Mouse (Mus musculus) thymus, adult 2 months (tissue): Measurements from ENCODE around the gene Gm2237. TPM values are rescaled to one million over a fixed set of nuclear protein-coding genes. Genes with fewer than 3 reads are reported as not detected.
"Not testable (repeated sequence)": the region's sequence is repeated elsewhere in the genome, so short reads cannot be mapped to it uniquely, and the experiment has no call there.

Source experiments
- DNase-seq: peaks from one replicate; pipeline ENCODE4 v3.0.0; 2021
- H3K27ac ChIP-seq: fragments of 200-500 bp; 2 replicates; pipeline ENCODE4 v1.5.1; 2012; ENCODE audit warnings: low read length, control low read depth; ENCODE audit not compliant: control insufficient read depth, insufficient read depth
- H3K27me3 ChIP-seq: fragments of 200-500 bp; 2 replicates; pipeline ENCODE4 v1.6.1; 2012; ENCODE audit warnings: mild to moderate bottlenecking, low read length, moderate library complexity, mixed read lengths; ENCODE audit not compliant: control insufficient read depth, insufficient read depth
- H3K36me3 ChIP-seq: fragments of 200-500 bp; 2 replicates; pipeline ENCODE4 v1.6.1; 2012; ENCODE audit warnings: mild to moderate bottlenecking, low read length, moderate library complexity; ENCODE audit not compliant: control insufficient read depth, insufficient read depth
- H3K4me1 ChIP-seq: fragments of 200-500 bp; replicated peaks from 2 replicates; pipeline ENCODE4 v1.6.1; 2012; ENCODE audit warnings: low read length; ENCODE audit not compliant: control insufficient read depth, insufficient read depth
- H3K4me3 ChIP-seq: fragments of 200-500 bp; 2 replicates; pipeline ENCODE4 v1.5.1; 2012; ENCODE audit warnings: mild to moderate bottlenecking, low read length, control low read depth, moderate library complexity; ENCODE audit not compliant: control insufficient read depth, insufficient read depth
- WGBS: fragments of 180-500 bp; shearing (Covaris S2); methylation state at CpG from one replicate; pipeline ENCODE4 v1.1.7; 2018; 5-methylcytosine and 5-hydroxymethylcytosine counted together
- polyA plus RNA-seq: library from polyadenylated mRNA; depleted of rRNA; stranded (reverse); fragments of >200 nt; gene quantifications from 2 replicates; pipeline ENCODE4 v1.2.3, GENCODE M21; 2012; rRNA removed

The Gm2237 gene
- 0.94 and 1.2 TPM in 2 replicates for polyA plus RNA-seq

GRCm38 (mm10) chr14:19584804-19585667 is at the start of gene Gm2237:
Gene Gm2237 (minus strand): TSS chr14:19585135.
- peak within 1 kb of the TSS; percentile 54 for H3K4me3 ChIP-seq
- not testable (repeated sequence) for H3K27me3 ChIP-seq, H3K36me3 ChIP-seq, H3K4me1 ChIP-seq, H3K27ac ChIP-seq
- peak; percentile 18 for DNase-seq
- WGBS: 1% methylated on average over 38 of the region's 62 CpGs

GRCm38 (mm10) chr14:19602481-19602880 is 17.5 kb upstream of the Gm2237 start, which contains the start of gene Gm5458:
Gene Gm5458 (minus strand): TSS chr14:19602581.
- not testable (repeated sequence) for H3K4me3 ChIP-seq, H3K36me3 ChIP-seq, H3K4me1 ChIP-seq, H3K27ac ChIP-seq, DNase-seq, H3K27me3 ChIP-seq
- 73% methylated on average over 1 of the region's 2 CpGs for WGBS

- not testable (repeated sequence) for H3K27ac ChIP-seq, H3K4me1 ChIP-seq, H3K4me3 ChIP-seq, H3K27me3 ChIP-seq, H3K36me3 ChIP-seq, DNase-seq
- 87% methylated on average over 1 of the region's 3 CpGs for WGBS
Observed at GRCm38 (mm10) chr14:19549863-19550262, 35.1 kb downstream of the Gm2237 start, which contains the start of gene Gm2244. Gene Gm2244 (minus strand): TSS chr14:19549963.

Other genes with a start within 250 kb of the Gm2237 start
- gene Gm21738, start 166.2 kb downstream of the Gm2237 start, polyA plus RNA-seq: not detected in 2 replicates
- gene Gm2244, start 35.2 kb downstream of the Gm2237 start, polyA plus RNA-seq: not detected in 2 replicates
- gene Gm5458, start 17.4 kb upstream of the Gm2237 start, polyA plus RNA-seq: not detected in 2 replicates
- gene Nid2, start 166.1 kb upstream of the Gm2237 start, polyA plus RNA-seq: 4.2 and 4.7 TPM in 2 replicates
- gene Rtraf, start 238.7 kb upstream of the Gm2237 start, polyA plus RNA-seq: 27.0 and 27.8 TPM in 2 replicates